Mouse (Mus musculus) T-helper 1 cell (primary cell): ENCODE data around the gene H3f3a.

Source experiments
- in situ Hi-C: fragments of 300-600 bp; cut with MboI, MseI; formaldehyde crosslinking; loops from one replicate; pipeline ENCODE4 v1.15.1; 2025; ENCODE audit warnings: high pct_unique_total_duplicates

The H3f3a gene

DNA sequence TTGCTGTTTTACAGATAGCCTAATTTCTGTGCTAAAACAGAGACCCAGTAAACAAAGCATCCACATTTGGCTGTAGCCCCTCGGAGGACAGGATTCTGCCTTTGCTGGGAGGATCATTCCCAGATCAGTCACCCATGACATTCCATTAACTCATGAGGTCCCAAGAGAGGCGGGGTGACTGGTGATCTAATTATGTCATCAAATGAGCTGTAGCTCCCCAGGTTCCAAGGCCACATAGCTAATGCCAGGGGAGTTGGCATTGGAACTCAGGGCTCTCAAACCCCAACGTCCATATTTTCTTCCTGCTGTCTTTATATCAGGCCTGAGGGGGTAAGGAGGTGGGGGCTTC lies 30.2 kb downstream of the H3f3a start:
- in situ Hi-C loops, result no loop called here

DNA sequence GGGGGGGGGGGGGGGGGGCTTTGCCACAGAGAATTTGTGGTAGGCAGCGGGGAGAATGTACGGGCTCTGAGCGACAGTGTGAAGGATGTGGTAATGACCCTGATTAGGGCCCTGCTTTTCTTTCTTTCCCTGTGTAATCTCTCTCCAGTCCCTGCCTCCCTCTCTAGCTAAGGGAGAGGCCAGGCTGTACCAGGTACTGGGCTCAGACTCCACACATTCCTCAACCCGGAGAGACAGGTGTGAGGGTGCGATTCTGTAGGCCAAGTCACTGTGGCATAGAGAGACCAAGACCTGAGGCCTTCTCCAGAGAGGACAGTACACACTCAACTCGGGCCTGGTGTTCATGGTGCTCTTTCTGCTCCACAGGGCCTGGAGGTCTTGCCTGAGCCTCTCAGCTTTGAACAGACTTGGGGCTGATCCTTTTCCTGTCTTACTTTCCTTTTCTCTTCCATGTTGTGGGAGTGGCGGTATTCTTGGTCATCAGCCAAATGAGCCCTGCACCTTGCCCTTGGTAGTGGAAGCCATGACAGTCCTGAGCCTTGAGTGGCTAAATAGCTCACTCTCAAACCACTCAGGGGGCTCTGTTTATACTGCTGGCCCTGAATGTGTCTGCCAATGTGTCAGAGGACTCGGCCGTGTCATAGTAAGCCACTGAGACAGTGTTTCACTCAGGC lies 30.7 kb downstream of the H3f3a start:
- in situ Hi-C loops, result no loop called here

DNA sequence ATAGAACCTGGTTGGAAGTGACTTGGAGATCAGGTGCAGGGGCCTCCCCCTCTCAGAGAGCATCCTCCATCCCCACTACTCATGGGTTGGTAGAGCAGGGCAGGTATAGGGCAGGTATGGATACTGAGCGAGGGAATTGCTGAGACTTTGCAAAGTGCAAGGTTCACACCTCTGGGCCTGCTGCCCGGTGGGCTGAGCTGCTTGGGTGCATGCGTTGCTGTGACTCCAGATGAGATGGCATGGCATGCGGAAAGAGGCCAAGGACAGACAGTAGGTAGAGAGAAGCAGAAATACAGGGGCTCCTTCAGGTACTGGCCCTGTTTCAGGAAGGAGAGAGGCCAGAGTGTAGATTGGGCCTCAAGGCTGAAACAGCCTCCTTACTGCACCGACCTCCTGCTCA lies 32.5 kb downstream of the H3f3a start:
- in situ Hi-C loops, result no loop called here

DNA sequence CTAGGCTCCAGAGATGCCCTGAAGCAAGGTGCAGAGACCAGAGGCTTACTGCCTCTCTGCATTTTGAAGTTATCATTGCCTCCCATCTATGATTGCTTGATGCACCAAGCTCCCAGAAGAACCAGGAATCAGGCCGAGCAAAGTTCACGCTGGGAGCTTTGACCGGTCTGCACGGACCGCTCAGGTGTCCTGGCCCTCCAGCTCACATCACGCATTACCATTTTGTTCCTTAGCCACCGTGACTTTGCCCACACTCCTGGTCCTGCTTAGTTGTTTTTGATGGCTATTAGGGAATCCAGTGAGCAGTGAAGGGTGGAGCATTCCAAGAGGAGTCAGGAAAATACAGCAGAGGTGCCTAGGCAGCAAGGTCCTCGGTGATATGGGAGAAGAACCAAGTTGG lies 33.5 kb downstream of the H3f3a start:
- in situ Hi-C loops, result no loop called here

DNA sequence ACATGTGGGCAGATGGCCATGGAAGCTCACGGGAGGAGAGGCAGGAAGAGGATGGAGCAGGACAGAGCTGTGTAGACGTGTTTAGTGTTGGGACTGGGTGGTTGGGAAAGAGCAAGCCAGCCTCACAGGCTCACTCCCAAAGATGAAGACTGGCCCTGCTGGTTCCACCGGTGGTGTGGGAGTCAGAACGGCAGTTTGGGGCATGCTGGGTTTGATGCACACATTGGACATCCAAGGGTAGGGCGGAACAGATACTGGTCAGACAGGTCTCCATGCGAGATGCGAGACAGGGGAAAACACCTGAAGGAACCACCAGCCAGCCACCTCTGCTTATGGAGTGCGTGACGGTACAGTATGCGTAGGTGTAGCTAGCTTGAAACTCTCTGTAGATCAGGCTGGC lies 34.8 kb downstream of the H3f3a start:
- in situ Hi-C loops, result no loop called here

DNA sequence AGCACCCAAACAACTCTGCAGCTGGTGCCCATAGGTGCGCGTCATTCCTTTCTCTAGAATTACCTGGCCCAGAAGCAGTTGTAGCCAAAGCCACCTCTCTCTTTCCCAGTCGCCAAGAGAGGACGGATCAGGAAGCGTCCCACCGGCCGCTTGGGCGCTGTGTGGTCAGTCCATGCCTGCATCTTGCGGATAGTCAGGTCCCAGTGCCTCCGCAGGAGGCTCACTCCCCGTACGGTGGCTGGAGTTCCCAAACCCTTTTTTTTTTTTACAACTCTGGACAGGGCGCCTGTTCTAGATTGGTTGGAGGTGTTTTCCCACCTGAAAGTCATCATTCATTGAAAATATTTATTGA lies 35.4 kb downstream of the H3f3a start:
- in situ Hi-C loops, result no loop called here

DNA sequence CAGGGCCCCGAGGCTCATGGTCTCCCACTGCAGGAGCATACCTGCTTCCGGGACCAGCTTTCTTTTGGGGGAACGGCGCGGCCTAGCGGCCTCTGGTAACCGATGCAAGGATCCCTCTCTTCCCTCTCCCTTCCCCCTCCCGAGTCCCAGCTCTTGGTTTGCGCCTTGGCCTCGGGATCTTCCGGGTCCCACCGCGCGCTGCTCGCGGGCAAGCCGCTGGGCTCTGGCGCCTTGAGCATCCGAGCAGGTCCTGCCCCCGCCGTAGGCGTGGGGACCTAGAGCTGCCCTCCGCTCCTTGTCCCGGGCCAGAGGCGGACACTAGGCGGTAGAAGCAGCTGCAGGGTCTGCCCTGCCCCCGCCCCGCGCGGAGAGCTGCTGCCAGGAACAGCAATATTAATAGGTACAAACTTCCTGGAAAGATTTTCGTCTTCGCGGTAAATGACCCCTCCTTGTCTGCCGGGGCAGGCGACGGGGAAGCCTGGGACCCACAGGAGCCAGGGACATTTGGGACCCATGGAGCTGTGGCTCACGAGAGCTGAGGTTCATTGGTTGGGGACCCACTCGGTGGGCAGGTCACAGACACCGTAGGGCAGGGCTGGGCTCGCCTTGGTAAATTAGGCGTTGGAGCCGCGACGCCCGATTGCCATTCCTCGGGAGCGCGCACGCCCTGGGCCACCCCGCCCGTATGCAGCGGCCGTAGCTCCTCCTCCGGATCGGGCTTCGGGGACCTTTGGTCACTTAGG lies 35.9 kb downstream of the H3f3a start:
- in situ Hi-C loops, result no loop called here

DNA sequence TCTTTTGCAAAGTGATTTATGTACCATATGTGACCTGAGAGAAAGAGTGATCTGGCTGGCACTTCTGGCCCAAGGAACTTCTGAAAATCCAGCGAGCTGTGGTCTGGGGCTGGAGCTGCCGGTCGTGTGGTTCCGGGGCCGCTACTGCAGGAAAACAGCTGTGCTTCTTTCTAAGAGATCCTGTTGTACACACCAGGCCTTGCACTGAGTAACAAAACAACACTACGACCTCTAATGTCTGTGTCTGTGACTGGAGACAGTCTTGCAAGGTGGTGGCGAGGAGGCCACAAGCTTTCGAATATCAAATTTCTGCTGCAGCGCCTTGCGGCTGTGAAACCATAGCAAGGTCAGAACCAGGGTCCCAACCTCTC lies 36.5 kb downstream of the H3f3a start:
- in situ Hi-C loops, result no loop called here

DNA sequence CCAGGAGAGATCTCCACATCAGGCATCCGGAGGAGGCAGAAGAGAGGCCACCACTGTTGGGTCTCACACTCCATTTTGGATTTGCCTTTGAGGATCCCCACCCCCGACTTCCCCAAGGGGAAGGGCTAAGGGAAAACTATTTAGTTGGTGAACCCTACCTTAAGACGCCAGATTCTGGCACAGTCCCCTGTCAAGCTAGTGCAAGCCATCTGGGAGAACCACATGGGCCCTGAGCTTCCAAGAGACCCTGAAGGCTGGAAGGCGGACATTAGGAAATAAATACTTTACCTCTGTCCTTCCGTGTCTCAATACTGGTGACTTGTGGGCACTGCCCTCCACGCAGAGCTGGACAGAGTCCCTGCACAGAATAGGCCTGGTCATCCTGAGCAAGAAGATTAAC lies 37.2 kb downstream of the H3f3a start:
- in situ Hi-C loops, result no loop called here

DNA sequence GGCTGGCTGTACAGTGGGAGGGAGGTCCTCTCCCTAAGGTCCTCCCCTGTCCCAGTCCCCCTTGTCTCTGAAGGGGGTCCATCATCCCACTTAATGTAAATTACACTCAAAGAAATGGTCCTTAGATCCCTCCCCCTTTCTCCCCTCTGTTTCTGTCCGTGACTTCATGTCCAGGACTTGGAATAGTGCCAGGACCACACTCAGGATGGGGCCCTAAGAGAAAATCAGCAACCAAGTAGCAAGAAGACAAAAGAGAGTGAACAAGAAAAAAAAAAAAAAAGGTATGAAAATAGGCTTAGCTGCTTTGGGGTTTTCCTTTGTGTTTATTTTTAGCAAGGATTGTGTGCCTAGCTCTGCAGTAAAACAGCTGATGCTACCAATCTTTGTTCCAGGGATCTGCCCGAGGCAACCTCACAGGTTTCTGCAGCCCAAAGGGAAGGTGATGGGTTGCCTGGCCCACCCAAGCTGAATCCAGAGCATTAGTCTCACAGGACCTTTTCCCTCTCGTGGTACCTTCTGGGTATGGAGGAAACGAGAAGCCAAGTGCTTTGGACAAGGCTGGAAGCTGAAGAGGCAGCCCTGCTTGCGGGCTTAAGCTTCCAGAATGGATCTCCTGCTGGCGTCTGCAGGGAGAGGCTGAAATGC lies 37.8 kb downstream of the H3f3a start:
- in situ Hi-C loops, result no loop called here

DNA sequence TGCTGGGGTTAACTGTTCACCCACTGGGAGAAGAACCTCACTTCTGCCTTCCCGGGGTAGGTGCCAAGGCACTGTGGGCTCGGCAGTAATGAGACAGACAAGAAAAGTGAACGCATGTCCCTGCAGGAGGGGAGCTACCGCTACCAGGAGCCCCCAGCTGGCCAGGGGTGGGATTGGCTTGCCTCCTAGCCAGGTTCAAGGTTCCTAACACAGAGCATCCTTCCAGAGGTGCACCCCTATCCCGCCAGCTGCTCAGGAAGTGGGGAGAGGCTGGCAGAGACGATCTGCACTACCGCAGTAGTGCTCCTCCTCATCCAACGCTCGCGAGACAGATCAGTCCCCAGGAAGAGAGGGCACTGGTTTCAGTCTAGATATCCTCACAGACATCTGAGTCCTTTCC lies 38.4 kb downstream of the H3f3a start:
- in situ Hi-C loops, result no loop called here

DNA sequence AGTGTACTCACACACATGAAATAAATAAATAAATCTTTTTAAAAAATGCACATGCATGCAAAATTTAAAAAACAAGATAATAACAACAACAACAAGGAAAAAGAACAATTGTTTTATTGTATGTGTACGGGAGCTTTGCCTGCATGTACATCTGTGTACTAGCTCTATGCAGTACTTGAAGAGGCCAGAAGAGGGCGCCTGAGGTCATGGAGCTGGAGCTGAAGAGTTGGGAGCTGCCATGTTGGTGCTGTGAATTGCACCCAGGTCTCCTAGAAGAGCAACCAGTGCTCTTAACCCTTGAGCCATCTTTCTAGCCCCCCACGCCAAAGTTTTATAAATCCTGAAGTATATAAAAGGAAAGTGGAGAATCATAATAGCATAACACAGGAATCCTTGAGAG lies 39.1 kb downstream of the H3f3a start:
- in situ Hi-C loops, result no loop called here

DNA sequence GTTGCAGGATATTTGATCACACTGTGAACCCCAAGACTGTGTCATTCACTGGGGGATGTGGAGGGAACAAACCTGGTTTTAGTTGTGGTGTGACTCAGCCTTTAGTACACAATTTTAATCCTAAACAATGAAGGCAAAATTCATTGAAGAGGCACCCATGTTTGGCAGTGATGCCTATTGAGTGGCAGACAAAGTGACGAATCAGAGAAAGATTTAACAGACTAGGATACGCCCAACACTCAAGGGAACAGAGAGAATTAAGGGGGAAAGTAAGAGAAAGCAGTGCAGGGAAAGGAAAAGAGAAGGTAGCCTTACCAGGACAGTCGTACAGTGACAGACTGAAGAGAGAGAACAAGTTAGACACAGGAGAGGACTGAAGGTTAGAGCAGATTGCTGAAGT lies 41.5 kb downstream of the H3f3a start:
- in situ Hi-C loops, result no loop called here

DNA sequence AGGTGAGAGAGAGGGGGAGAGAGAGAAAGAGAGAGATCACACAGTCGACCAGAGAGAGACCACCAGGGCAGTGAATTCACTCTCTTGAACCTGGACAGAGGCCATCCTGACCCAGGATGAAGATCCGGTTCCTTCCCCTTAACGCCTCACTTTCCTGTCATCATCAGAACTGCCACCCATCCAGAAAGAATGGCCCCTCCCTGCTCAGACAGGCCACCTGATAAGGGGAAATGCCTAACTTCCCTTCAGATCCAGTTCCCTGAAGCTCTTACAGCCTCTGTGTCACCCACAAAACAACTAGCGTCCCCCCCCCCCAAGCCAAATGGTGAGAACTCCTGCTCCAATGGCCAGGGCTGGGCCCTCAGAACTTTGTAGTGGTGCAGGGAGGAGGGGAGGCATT lies 42.0 kb downstream of the H3f3a start:
- in situ Hi-C loops, result no loop called here

DNA sequence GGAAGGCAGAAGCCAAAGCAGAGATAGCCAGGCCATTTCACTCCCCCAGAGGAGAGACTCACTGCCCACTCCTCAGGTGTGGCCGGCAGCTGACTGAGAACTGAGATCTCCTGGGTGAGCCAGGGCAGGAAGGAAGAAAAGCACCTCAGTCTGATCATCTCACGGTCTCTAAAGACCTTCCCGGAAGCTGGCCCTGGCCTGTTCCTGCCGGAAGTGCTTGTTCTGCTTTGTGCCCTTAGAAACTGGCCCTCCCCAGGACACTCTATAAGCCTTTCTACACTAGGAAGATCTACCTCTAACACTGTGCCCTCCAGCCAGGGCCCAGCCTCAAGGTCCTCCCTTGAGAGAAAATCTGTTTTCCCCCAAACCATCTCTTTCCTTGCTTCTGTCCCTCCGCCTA lies 42.4 kb downstream of the H3f3a start:
- in situ Hi-C loops, result no loop called here

DNA sequence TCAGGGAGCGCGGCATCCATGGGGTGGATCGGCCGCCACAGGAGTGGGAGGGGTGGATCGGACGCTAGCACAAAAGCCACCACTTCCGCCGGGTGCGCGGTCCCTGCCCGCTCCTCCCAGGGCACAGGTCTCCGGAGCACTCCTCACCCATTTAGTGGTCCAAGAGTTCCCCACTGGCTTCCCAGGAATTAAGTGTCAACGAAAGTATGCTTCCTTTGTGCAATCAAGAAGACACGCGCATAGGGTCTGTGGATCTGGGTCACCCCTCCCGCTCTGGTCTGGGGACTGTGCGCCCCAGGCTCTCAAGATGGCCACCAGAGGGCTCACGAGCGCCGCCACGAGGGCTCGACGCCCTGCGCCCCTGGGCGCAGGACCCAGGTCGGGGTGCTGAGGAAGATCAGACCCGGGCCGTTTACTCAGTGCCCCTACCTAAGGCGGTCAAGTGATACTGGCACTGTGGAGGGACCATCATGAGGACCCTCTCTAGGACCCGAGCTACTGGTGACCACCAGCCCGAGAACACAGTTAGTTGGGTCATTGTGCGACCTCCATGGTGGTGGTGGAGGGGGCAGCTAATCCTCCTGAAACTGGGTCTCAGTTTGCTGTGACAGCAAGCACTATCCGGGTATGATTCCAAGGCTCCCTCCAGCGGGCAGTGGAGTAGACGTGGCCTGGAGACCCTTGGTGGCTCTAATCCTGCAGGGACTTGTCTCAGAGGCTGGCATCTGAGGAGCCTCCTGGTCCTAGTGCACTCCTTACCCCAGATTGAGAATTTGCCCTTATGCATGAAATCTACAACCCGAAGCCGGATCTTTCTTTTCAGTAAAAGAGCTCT lies 45.2 kb downstream of the H3f3a start:
- in situ Hi-C loops, result loop anchor here (5.0 kb wide), 1 partner anchor 336 kb away; no protein-coding TSS in a partner anchor

DNA sequence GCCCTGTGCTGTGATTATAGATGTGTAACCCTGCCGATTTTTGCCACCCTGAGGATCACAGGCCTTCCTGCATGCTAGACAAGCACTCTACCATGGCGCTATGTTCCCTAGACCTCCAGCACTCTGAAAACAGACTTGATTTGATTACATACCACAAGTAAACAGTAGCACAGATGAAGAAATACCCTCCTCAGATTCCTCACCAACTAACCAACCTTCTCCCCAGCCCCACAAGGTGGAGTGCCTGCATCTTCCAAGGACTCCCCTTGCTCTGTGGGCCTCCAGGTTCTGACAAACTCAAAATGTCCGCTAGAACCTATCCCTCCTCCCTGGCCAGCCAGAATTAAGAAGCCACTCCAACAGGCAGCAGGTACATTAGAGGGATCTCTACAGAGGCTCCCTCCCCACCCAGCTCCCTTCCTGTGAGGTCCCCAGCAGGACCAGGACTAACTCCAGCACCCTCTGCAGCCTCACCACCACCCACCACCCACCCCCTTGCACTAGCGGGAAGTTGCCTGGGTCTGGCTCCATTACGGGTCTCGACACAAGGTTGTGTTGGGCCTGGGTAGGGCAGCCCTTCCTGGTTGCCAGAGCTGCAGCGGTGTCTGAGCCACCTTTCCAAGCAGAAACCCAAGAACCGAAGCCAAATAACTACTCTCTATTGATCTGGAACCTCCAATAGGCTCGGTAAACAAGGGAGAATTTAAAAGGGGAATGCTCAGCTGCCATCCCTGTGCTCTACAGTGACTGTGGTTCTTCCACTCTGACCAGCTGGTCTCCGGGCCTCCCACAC lies 46.0 kb downstream of the H3f3a start:
- in situ Hi-C loops, result loop anchor here (5.0 kb wide), 1 partner anchor 335 kb away; no protein-coding TSS in a partner anchor

DNA sequence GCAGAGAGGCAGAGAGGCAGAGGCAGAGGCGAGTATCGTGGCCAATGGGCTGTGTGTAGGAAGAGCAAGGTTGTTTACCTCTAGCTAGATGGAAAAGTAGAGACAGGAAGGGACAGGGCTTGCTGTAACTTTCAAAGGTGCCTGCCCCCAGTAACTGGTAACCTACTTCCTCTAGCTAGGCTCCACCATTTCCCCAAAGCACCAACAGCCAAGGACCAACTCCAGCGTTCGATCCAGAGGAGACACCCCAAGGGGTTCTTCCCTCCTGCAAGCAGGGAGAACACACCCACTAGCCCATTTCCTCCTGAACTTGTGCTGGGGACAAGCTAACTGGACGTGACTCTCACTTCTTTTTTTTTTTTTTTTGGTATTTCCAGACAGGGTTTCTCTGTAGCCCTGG lies 47.2 kb downstream of the H3f3a start:
- in situ Hi-C loops, result loop anchor here (5.0 kb wide), 1 partner anchor 334 kb away; no protein-coding TSS in a partner anchor

DNA sequence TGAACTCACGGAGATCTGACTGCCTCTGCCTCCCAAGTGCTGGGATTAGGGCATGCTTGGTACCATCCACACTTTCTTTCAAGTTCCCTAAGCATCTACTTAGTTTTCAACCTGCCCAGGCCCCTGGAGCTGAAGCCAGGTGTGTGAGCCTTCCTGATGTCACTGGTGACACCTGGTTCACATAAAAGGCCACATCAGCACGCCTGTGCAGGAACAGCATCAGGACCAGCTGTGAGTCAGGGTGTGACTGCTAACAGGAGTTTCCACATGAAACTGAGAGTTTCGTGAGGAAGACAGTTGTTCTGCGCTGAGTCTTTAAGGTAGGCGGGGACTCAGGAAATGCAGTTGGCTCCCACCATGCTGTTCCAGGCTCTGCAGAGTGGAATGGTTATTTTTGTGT lies 48.4 kb downstream of the H3f3a start:
- in situ Hi-C loops, result loop anchor here (5.0 kb wide), 1 partner anchor 333 kb away; no protein-coding TSS in a partner anchor

DNA sequence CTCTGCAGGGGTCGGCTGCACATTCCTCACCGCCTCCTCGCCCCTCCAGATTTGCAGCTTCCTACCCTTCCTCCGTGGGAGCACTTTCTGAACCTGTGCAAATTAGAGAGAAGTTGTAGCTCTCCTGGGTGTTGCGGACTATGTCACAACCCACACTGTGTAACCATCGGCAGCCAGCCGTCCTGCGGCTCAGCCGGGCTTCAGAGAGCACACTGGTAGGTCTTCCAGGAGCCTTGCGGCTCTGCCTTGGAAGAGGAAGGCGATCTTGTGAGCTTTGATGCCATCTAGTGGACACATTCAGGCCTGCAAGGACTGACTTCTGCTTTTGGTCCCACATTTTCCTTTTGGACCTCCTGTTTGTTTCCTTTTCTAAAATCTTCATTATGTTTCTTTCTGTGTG lies 49.9 kb downstream of the H3f3a start:
- in situ Hi-C loops, result loop anchor here (5.0 kb wide), 1 partner anchor 47 kb away; no protein-coding TSS in a partner anchor

DNA sequence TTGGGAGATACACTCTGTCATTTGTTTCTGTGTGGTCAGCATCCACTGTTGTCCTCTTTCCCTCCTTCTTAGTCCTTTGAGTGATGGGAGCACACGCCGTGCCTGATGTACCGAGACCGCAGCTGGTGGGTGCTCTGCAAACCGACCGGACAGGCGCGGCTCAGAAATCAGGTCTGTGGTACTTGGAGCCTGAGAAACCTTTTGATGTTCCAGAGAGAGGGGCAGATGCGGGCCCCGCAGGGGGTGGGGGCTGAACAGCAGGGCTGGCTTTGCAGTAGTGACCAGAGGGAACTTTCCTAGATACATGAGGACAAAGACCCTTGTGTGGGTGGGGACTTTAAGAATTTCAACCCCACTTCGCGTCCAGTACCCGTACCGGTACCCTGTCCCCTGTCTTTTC lies 50.4 kb downstream of the H3f3a start:
- in situ Hi-C loops, result loop anchor here (5.0 kb wide), 1 partner anchor 46 kb away; no protein-coding TSS in a partner anchor
